Mouse (Mus musculus): Measurements from ENCODE around the gene Wtip. TPM values are rescaled to one million over a fixed set of nuclear protein-coding genes. Genes with fewer than 3 reads are reported as not detected.
"Not testable (repeated sequence)": the region's sequence is repeated elsewhere in the genome, so short reads cannot be mapped to it uniquely, and the experiment has no call there.

Wtip gene
- polyA plus RNA-seq, 1 experiment from 2014 or later, result 51.1 TPM

- CTCF ChIA-PET, result no interaction called here
- ATAC-seq (no peak), DNase-seq (ENCODE audit: low read depth, low spot score) (no peak)
- H3K27me3 ChIP-seq, result no peaks in the 10 kb centered on the region
- POLR2A ChIA-PET, result no interaction called here
- no peak for TF ChIP-seq CTCF (IDR thresholded peaks at IDR 0.05)
- in situ Hi-C loops (cut with MboI; ENCODE audit: low pct_unique_long_range_greater_than_20kb), result no loop called here
Observed at GRCm38 (mm10) chr7:34116601-34117000, 16.5 kb downstream of the Wtip start.

- TF ChIP-seq CTCF (IDR thresholded peaks at IDR 0.05), result no peak
- ATAC-seq (no peak), DNase-seq (ENCODE audit: low read depth, low spot score) (no peak)
- in situ Hi-C loops (cut with MboI; ENCODE audit: low pct_unique_long_range_greater_than_20kb), result no loop called here
- ChIA-PET CTCF (no interaction called here), POLR2A (no interaction called here)
- no peaks in the 10 kb centered on the region for H3K27me3 ChIP-seq
Observed at GRCm38 (mm10) chr7:34109190-34109589, 23.9 kb downstream of the Wtip start.

- H3K27me3 ChIP-seq, result no peaks in the 10 kb centered on the region
- TF ChIP-seq CTCF (IDR thresholded peaks at IDR 0.05), result no peak
- ChIA-PET CTCF (no interaction called here), POLR2A (no interaction called here)
- DNase-seq (ENCODE audit: low read depth, low spot score) (no peak), ATAC-seq (no peak)
- in situ Hi-C loops (cut with MboI; ENCODE audit: low pct_unique_long_range_greater_than_20kb), result no loop called here
Observed at GRCm38 (mm10) chr7:34101276-34101675, 31.8 kb downstream of the Wtip start.

- ATAC-seq (no peak), DNase-seq (ENCODE audit: low read depth, low spot score) (no peak)
- CTCF ChIA-PET, result no interaction called here
- in situ Hi-C loops (cut with MboI; ENCODE audit: low pct_unique_long_range_greater_than_20kb), result no loop called here
- H3K27me3 ChIP-seq, result no peaks in the 10 kb centered on the region
- POLR2A ChIA-PET, result no interaction called here
- no peak for TF ChIP-seq CTCF (IDR thresholded peaks at IDR 0.05)
Observed at GRCm38 (mm10) chr7:34100002-34100401, 33.1 kb downstream of the Wtip start.

GRCm38 (mm10) chr7:34094911-34095481, 38.1 kb downstream of the Wtip start, which contains the start of gene Scgb1b30:
Scgb1b30 (plus strand) TSS chr7:34095431.
- ATAC-seq (no peak), DNase-seq (ENCODE audit: low read depth, low spot score) (no peak)
- ChIA-PET POLR2A (no interaction called here), CTCF (no interaction called here)
- H3K27me3 ChIP-seq, result no peaks in the 10 kb centered on the region
- in situ Hi-C loops (cut with MboI; ENCODE audit: low pct_unique_long_range_greater_than_20kb), result no loop called here
- no peak for TF ChIP-seq CTCF (IDR thresholded peaks at IDR 0.05)

- in situ Hi-C loops (cut with MboI; ENCODE audit: low pct_unique_long_range_greater_than_20kb), result loop anchor here (10.0 kb wide), 1 partner anchor 93 kb away; no protein-coding TSS in a partner anchor
- POLR2A ChIA-PET, result interaction anchor here (0.6 kb wide), 1 partner anchor 41 kb away, joined by 5 read pairs; no protein-coding TSS in a partner anchor
- H3K27me3 ChIP-seq; DNase-seq (ENCODE audit: low read depth, low spot score); CTCF ChIA-PET; ATAC-seq: not testable (repeated sequence)
Observed at GRCm38 (mm10) chr7:34068132-34068531, 64.9 kb downstream of the Wtip start.

Other genes starting within 250 kb of the Wtip start
- gene Scgb2b26, start 188.2 kb downstream of the Wtip start, polyA plus RNA-seq (2021), result not detected
- gene Scgb2b27, start 119.3 kb downstream of the Wtip start, polyA plus RNA-seq (2021), result not detected
- gene Scgb1b27, start 111.8 kb downstream of the Wtip start, polyA plus RNA-seq (2021), result not detected
- not detected for gene Scgb1b30, start 37.8 kb downstream of the Wtip start, polyA plus RNA-seq (2021)
- gene Uba2, start 36.3 kb upstream of the Wtip start, polyA plus RNA-seq (2021), result 118 TPM
- 26.6 TPM for gene Pdcd2l, start 63.4 kb upstream of the Wtip start, polyA plus RNA-seq (2021)
- gene Gpi1, start 97.1 kb upstream of the Wtip start, polyA plus RNA-seq (2021), result 845 TPM
- 0.24 TPM for gene Gm6096, start 117.8 kb upstream of the Wtip start, polyA plus RNA-seq (2021)
- gene 4931406P16Rik, start 180.3 kb upstream of the Wtip start, polyA plus RNA-seq (2021), result 30.9 TPM